Mouse (Mus musculus): ENCODE measurements around the gene Cxcr5.

Cxcr5 gene

DNA sequence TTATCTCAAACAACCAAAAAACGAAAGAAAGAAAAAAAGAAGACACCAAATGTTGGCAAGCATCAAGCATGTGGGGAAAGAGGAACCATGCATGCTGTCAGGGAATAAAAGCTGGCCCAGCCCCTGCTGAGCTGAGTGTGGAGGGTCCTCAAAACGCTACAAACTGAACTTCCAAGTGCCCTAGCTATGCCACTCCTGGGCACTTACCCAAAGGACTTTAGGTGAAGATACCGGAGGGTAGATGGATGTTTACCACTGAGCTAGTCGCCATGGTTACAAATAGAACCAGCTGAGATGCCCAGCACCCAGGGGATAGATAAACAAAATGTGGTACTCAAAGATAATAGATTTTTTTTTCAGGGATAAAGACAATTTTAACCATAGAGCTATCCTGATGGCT, at the start of gene Cxcr5:
Cxcr5 (minus strand) TSS at position 281 of the 400 bp plus-strand sequence.
- DNase-seq (ENCODE audit: low spot score): peak; percentile 60

DNA sequence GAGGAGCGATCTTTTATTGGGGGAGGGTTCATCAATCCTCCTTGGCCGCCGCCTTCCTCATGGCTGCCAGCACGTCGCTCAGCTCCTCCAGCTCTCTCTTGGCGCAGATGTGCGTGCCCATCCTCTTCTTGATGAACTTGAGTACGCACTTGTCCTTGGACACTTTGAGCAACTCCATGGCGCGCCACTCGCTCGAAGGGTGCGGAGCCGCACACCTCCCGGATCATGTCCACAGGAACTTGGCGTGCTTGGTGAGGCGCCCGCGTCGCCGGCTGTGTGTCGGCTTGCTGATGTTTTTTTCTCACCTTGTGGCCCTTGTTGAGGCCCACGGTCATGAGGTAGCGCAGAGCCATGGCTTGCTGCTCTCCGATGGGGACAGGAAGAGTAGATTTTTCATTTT, 48.7 kb upstream of the Cxcr5 start:
- no peak for DNase-seq (ENCODE audit: low spot score)

DNA sequence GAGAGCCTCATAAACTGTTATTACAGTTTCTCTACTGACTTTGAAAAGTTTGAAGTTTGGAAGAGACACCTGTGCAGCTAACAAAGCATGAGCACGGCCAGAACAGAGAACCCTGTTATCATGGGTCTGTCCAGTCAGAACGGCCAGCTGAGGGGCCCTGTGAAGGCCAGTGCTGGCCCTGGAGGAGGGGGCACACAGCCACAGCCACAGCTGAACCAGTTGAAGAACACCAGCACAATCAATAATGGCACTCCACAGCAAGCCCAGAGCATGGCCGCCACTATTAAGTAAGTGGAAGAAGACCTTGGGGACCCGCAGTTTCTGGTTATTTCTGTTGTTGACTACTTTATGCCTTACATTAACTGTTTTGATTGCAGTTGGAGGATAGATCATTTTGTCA, 45.6 kb upstream of the Cxcr5 start:
- no peak for DNase-seq (ENCODE audit: low spot score)

DNA sequence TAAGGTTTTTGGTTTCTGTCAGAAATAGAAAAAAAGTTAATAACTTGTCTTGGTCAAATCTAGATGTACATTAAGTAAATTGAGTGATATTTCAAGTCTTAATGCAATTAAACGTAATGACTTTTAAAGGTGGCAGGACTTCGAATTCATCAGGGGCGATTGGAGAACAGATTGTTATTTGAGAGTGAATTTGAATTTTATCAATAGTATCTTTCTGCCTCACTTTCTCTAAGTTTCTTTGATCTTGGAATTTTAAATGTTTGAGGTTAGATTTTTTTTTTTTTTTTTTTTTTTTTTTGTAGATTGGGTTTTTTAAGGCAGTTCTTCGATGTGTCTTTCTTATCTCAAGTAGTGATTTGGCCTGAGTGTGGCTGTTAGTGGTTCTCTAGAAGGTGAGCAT, 45.0 kb upstream of the Cxcr5 start:
- DNase-seq (ENCODE audit: low spot score): no peak

DNA sequence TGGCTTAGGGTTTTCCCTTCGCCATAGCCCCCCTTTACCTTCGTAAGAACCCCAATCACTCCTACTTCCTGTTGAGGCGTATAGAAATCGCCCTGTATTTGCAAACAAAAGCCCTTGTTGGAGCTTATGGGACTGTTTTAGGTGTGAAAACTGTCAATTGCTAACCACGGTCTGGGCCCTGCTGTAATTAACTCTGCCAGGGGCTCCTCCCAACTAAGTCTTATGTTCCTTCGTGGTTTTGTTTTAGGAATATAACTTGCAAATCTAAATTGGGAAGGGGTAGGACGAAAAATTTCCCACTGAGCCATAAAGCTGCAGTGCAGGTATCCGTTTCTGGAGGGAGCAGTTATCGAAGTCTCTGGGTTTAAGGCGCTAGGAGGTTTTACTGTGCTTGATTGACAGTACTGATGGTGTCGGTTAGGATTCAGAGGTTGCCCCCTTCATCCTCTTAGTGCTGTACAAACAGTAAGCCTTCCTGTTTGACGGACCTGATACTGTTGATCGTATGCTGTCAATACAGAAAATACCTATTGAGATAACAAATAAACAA, 44.0 kb upstream of the Cxcr5 start:
- DNase-seq (ENCODE audit: low spot score): peak; percentile 49

DNA sequence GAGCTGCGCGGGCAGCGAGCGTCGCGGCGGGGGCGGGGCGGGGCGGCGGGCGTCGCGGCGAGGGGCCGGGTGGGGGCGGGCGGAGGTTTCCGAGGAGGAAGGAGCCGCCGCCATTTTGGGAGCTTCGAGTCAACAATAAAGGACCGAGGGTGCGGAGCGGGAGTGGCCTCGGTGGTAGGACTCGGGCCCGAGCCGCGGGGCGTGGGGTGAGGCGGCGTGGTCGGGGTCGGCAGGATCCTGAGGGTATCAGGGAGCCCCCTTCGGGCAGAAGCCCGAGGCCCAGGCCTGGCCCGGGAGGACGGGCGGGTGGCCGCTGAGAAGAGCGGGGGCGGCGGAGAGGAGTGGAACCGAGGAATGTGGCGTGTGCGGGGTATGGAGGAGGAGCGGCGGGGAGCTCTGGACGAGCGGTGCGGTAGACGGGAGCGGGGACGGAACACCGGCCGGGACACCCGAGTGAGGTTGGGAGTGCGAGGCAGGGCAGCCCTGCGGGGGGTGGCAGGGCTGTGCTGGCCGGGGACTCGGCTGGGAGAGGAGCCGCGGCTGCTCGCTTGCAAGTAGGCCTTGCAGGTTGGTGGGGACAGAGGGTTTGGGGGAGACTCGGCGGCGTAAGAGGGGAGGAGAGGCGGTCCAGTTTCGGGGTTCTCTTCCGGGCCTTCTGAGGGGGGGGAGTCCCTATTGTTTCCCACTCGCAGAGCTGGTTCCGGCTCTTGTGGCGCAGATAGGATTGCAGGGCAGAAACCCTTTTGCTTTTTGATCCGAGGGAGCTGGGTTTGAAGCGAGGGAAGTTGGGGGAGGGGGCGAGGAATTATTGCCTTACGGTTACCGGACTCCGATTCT, 43.3 kb upstream of the Cxcr5 start, which contains the start of gene Ddx6:
Ddx6 (plus strand) TSS at position 114 of the 837 bp plus-strand sequence.
- DNase-seq (ENCODE audit: low spot score): peak; percentile 66

DNA sequence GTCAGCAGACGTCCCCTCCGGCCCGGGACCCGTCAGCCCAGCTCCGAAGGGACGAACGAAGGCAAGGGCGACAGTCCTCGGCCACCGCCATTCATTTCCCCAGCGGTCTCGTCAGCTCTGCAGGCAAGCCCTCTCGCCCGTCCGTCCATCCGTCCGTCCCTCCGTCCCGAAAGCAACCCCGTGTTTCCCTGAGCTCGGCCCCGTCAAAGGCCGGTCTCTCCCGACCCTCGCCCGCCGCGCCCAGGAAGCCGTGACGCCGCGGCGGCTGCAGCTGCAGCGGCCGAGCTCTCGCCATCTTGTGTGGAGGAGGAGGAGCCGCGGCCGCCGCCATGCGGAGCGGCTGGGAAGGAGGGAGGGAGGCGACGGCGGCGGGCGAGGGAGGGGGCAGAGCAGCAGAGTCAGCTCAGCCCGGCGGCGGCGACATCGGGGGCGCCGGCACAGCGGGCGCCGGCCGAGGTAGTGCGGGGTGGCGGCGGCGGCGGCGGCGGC, 42.7 kb upstream of the Cxcr5 start:
- peak; percentile 57 for DNase-seq (ENCODE audit: low spot score)

DNA sequence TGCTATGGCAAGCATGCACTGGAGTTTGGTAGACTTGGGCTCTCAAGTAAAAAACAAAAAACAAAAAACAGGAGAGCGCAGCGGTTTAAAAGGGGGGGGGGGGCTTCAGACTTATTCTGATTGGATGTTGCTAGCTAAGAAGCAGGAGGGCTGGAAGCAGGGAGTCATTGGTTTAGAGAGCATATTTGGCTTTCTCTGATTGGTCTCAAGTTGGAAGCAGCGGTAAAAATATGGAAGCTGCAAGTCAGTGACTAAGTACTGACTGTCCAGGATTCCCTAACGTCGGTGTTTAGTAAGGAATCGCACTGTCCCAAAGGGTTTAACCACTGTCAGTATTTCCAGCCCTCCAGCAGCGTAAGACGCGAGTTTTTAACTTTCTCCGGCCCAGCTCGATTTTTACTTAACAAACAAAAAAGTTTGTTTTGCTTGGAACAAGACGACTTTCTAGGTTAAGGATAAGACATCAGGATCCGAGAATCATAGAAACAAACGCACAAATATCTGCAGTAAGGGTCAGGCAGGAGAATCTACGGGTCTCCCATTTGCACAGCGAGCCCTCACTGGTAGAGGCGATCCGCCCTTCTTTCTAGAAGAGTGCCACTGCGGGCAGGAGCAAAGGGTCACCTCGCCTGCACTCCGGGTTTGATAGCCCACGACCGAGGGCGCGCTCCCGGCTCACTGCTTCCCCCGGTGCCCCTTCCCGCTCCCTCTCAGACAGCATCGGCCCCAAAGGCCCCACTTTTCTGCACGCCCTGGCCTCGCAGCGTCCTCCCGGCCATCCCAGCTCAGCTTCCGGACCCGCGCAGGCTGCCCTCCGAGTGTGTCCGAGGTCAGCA, 42.0 kb upstream of the Cxcr5 start:
- peak; percentile 77 for DNase-seq (ENCODE audit: low spot score)

DNA sequence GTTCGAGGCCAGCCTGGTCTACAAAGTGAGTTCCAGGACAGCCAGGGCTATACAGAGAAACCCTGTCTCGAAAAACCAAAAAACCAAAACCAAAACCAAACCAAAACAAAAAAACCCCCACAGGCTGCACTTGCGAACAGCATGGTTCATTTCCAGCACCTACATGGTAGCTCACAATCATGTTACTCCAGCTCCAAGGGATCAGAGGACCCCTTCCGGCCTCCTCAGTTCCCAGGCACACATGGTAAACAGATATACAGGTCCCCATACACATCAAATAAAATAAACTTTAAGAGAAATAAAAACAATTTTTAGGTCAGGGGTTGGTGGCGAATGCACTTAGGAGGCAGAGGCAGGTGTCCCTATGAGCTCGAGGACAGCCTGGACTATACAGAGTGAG, 41.1 kb upstream of the Cxcr5 start:
- DNase-seq (ENCODE audit: low spot score): no peak

DNA sequence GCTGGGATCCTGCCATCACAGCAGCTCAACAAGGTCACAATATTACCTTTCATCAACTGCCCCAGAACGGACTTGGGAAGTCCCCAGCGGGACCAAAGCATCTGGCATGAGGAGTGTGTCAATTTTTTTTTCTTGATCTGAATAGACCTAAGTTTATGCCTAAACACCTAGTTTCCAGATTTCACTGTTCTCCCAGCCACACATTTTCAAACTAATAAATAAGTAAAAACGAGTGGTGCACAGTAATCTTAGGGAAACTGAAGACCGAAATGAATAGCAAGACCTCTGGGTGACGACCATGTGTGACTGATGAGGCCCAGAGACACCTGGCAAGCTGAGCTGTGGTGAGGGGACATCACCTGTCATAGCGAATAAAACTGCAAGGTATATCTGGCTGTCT, 39.1 kb upstream of the Cxcr5 start:
- no peak for DNase-seq (ENCODE audit: low spot score)

DNA sequence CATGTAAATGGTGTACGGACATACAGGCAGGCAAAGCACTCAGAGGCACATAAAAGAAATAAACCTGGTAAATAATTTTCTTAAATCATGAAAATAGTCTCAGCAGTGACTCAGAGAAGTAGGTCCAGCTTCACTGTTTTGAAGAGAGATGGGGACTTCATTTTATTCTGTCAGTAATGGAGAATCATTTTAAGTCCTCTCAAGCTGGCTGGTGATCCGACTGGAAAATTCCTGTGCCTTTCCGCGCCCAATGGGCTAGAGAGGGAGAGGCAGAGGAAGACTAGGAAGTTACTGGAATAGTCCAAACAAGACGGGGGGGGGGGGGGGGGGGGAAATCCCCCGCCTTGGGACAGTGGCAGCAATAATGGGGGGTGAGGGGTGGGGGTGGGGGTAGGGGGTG, 37.9 kb upstream of the Cxcr5 start:
- DNase-seq (ENCODE audit: low spot score): no peak

DNA sequence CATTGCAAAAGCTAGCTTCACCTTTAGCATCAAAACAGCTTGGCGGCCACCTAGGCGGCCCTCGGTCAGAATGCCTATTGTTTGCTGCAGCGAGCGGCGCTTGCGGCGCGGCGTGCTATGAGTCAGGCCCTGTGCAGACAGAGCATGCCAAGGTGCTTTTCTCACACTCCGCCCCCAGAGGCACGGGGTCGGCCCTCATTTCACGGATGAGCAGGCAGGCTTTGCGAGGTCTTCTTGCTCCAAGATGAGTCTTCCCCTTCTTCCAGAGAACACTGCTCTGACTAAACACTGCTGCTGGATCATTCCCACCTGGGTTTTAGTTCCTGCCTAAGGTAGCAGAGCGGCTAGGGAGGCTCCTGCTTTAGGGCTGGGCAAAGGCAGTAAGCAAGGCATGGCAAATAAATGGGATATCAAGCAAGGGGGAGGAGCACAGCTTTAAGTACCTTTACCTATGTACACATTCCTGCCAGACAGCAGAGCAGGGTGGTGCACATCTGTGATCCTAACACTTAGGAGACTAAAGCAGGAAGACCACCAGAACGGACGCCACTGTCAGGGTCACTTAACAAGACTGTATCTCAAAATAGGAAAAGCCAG, 37.3 kb upstream of the Cxcr5 start:
- DNase-seq (ENCODE audit: low spot score): no peak

DNA sequence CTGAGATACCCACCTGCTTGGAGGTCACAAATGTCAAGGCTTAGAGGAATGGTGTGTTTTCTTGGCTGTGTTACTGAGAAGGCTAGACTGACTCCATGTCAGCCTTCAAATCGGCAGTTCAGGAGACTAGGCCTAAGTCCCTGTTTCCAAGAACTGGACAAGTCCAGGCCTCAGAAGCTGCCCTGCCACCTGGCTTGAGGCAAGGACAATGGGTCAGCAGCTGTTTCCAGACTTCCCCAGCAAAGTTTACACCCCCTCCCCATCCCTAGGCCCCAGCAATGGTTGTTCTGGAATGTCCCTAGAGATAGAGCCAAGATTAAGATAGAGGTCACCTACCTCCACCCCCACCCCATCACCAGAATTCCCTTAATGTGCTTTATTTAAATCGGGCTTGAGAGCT, 36.1 kb upstream of the Cxcr5 start:
- no peak for DNase-seq (ENCODE audit: low spot score)

DNA sequence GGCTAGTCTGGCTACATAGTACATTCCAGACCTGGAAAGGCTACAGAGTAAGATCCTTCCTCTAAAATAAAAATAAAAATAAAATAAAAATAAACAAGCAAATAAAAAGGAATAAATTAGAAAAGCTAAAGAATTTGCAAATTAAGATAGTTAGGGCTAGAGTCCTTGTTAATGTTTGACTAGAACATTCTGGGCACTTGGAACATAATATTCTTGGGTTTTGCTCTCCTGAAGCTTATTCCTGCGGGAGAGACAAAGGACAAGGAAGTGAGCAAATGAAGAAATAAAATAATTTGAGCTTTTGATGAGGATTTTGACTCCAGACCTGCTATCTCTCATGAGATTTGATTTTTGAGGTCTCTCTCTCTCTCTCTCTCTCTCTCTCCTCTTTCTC, 33.9 kb upstream of the Cxcr5 start:
- DNase-seq (ENCODE audit: low spot score): no peak

DNA sequence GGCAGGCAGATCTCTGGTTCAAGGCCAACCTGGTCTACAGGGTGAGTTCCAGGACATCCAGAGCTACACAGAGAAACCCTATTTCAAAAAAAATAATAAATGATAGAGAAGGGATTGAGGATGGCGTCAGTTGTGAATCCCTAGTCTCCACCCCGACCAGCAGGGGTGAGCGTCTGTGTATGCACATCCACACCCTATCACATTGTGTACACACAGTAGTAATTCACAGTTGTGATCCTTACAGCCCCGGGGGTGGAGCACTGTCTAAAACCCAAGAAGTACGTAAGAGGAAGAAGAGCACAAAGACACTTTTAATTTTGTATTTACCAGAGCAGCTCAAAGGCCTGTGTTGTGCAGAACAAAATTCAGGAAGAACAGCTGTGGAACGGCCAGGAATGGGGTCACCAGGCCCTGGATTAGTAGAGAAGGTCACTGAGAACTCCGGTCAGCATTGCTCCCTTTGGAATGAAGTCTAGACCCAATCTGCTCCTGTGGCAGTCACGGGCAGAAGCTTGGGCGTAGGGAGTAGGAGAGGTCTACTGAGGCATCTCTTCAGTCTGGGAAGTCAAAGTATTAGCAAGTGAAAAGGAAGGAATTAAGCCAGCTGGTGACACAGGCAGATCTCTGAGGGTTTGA, 33.3 kb upstream of the Cxcr5 start:
- DNase-seq (ENCODE audit: low spot score): no peak

DNA sequence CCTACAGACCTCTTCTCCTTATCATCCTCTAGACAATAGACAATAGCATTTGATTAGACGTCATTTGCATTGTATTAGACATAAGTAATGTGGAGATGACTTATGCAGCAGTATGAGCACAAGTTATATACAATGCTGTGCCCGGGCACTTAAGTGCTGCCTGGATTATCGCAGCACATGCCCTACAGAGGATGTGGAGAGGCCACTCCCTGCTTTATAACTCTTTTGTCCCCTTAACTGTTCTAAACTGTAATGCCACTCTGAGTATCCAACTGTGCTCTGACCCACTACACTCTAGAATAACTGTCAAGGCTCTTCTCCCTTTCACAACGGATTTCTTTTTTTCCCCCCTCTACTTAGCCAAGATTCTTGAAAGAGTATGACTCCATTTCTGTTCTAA, 32.2 kb upstream of the Cxcr5 start:
- no peak for DNase-seq (ENCODE audit: low spot score)

DNA sequence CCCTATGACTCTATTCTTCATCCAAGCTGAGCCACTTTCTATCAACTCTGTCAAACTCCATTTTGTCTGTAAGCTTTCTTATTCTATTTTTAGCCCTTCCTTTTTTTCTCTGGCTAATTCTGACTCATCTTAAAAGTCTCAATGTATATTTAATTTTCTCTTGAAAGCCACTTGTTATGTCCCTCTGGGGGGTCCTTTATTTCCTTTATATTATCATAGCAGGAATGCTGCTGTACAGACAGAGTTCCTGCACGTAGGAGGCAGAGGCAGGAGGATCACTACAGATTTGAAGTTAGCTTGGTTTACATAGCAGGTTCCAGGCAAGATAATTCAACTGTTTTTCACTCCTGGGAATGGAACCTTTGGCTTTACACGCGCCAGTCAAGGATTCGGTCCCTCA, 31.5 kb upstream of the Cxcr5 start:
- no peak for DNase-seq (ENCODE audit: low spot score)

DNA sequence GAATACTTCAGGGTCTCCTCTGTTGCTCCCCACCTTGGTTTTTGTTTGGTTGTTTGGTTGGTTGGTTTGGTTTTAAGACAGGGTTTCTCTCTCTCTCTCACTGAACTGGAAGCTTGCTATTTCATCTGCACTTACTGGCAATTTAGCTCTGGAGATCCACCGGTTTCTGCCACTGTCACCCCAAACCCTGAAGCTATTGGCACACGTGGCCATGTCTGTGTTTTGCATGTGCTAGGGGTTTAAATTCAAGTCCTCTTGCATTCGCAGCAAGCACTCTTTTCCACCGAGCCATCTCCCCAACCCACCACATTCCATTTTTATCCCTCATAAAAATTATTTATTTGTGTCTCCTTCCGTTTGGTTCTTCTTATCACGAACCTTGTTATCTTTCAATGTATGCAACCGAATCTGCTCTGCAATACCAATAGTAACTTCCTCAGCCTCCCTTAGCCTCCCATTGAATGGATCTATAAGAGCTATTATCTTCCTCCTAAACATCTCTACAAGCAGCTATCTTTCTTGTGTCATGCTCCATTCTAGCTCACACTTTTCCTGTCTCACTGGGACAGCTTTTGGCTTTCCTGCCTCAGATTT, 30.0 kb upstream of the Cxcr5 start:
- no peak for DNase-seq (ENCODE audit: low spot score)

DNA sequence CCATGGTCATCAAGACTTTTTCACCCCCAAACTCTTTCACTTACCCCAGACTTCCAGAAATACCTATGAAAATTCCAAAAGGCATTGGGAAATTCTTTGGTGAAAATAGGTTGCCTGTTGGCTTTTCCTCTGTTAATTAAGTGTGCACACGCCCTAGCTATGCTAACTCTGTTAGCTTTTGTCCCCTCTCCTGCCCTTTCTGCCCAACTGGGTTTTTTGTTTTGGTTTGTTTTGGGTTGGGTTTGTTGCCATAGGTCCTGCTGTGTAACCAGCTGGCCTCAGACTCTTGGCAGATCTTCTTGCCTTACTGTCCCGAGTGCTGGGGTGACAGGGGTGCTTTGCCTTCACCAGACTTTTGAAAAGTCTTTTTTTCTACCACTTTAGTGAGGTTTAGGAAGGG, 29.3 kb upstream of the Cxcr5 start:
- DNase-seq (ENCODE audit: low spot score): no peak

DNA sequence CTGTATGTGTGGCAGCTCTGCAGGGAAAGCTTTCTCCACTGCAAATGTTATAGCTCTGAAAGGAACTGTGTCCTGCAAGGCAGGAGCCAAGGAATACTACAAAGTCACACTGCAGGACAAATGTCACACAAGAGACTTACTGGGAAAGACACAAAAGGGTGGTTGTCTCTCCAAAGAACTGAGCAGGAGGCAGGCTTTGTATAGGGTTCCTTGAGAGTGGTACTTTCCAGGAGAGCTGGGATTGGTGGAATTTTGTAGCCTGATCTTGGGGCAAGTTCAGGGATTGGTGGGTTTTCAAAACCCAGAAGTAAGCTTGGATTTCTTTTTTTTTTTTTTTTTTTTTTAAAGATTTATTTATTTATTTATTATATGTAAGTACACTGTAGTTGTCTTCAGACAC, 27.4 kb upstream of the Cxcr5 start:
- no peak for DNase-seq (ENCODE audit: low spot score)

DNA sequence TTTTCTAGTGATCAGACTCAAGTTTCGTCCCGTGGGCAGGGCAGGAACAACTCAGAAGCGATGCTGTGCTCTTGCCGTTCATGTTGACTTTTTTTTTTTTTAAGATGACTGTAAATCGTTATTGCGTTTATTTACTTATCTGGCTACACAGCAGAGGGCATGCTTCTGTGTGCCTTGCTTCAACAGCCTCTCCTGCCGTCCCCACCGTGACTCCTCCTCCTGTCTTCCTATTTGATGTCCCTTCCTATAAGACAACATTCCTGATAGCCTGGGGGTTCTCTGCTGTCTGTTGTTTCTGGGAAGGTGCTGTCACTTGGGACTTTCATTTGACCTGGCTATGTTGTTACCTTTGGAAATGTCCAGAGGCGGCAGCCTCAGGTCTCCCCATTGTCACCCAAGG, 26.9 kb upstream of the Cxcr5 start:
- no peak for DNase-seq (ENCODE audit: low spot score)

Measured in c-Kit-positive CD71-positive TER-119-positive erythroid progenitor cells, embryonic 14.5 days (primary cell).